Mouse (Mus musculus) megakaryocyte progenitor cell, adult 5-6 weeks (primary cell): ENCODE results near the gene Stk31. TPM values are rescaled to one million over a fixed set of nuclear protein-coding genes. Genes with fewer than 3 reads are reported as not detected.
A peak's percentile ranks its signal among the peaks of the same experiment; 100 is the strongest.
"Not testable (repeated sequence)": the region's sequence is repeated elsewhere in the genome, so short reads cannot be mapped to it uniquely, and the experiment has no call there.

Experiments
- ATAC-seq: replicated peaks from 2 replicates; pipeline ENCODE4 v1.8.0; 2016; ENCODE audit warnings: mild to moderate bottlenecking, moderate TSS enrichment, inconsistent platforms; ENCODE audit not compliant: poor library complexity
- total RNA-seq, 2 experiments: library from RNA; stranded (forward) in 1 of 2; stranded (reverse) in 1 of 2; fragments of 157-497, 149-512 nt in 1 of 2; fragments of 200-1000 nt in 1 of 2; gene quantifications; 2 replicates each; pipeline versions ENCODE4 v1.2.3 to v1.2.4; 2015 to 2017

Stk31 gene
- not detected in 2 replicates for total RNA-seq (2015)
- total RNA-seq (2017): not detected in 2 replicates

GRCm38 (mm10) chr6:49395316-49395715 lies at the start of gene Stk31:
Stk31 (plus strand) TSS chr6:49395604.
- ATAC-seq: no peak

- ATAC-seq: peak; percentile 97
These were observed 45.6 kb upstream of the Stk31 start for GRCm38 (mm10) chr6:49349826-49350225.

- ATAC-seq: no peak
These were observed 40.8 kb upstream of the Stk31 start for GRCm38 (mm10) chr6:49354613-49355012.

GRCm38 (mm10) chr6:49355171-49355570 lies 40.2 kb upstream of the Stk31 start:
- peak; percentile 55; the same call in 1 of the 2 replicates for ATAC-seq

GRCm38 (mm10) chr6:49360420-49360819 lies 35.0 kb upstream of the Stk31 start:
- peak; percentile 70 for ATAC-seq

- ATAC-seq: peak; percentile 98
These were observed 28.0 kb upstream of the Stk31 start, which contains the start of gene Fam221a for GRCm38 (mm10) chr6:49367159-49368054. Fam221a (plus strand) TSS chr6:49367739.

GRCm38 (mm10) chr6:49368212-49368611 lies 27.2 kb upstream of the Stk31 start:
- no peak for ATAC-seq

GRCm38 (mm10) chr6:49372705-49373104 lies 22.7 kb upstream of the Stk31 start:
- peak; percentile 80 for ATAC-seq

- no peak for ATAC-seq
These were observed 21.5 kb upstream of the Stk31 start for GRCm38 (mm10) chr6:49373943-49374342.

GRCm38 (mm10) chr6:49378328-49378727 lies 17.1 kb upstream of the Stk31 start:
- ATAC-seq: no peak

GRCm38 (mm10) chr6:49394276-49394675 lies 1.1 kb upstream of the Stk31 start:
- ATAC-seq: no peak

GRCm38 (mm10) chr6:49397466-49397865 lies 2.1 kb downstream of the Stk31 start:
- peak; percentile 74 for ATAC-seq

- ATAC-seq: peak; percentile 68
These were observed 3.0 kb downstream of the Stk31 start for GRCm38 (mm10) chr6:49398365-49398764.

GRCm38 (mm10) chr6:49410830-49411229 lies 15.4 kb downstream of the Stk31 start:
- ATAC-seq: no peak

GRCm38 (mm10) chr6:49412967-49413366 lies 17.6 kb downstream of the Stk31 start:
- not testable (repeated sequence) for ATAC-seq

GRCm38 (mm10) chr6:49415971-49416370 lies 20.6 kb downstream of the Stk31 start:
- ATAC-seq: no peak

GRCm38 (mm10) chr6:49437306-49437705 lies 41.9 kb downstream of the Stk31 start:
- no peak for ATAC-seq

GRCm38 (mm10) chr6:49458112-49458511 lies 62.7 kb downstream of the Stk31 start:
- no peak for ATAC-seq

- ATAC-seq: no peak
These were observed 87.8 kb downstream of the Stk31 start for GRCm38 (mm10) chr6:49483205-49483604.

GRCm38 (mm10) chr6:49491526-49491925 lies 96.1 kb downstream of the Stk31 start:
- ATAC-seq: no peak

- ATAC-seq: peak; percentile 80
These were observed 123.6 kb downstream of the Stk31 start for GRCm38 (mm10) chr6:49519053-49519452.
